Mouse (Mus musculus) kidney, postnatal 14 days (tissue): Measurements from ENCODE around the gene March9.

Experiments
- DNase-seq: peaks from one replicate; pipeline ENCODE4 v3.0.0; 2022; ENCODE audit warnings: mixed read lengths

The March9 gene

DNA sequence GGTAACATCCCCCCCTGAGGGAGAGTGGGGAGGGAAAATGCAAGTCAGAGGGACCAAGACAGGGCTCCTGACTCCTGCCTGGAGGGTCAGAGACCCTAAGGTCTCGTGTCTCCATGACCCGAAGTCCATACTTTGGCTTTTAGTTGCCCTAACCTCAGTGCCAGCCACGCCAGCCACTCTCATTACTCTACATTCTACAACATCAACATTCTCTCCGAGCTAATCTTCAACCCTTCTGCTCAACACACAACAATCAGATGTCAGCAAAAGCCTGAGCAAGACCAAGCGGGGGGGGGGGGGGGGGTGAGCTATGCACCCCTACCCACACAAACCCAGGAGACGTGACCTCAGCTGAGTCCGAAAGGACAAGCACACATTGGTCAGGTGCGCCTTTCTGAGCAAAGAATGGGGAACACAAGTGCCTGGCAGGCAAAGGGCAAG, 26.7 kb downstream of the March9 start:
- DNase-seq, result peak; percentile 74

- DNase-seq, result peak; percentile 94
Observed at GRCm38 (mm10) chr10:127030336-127031296, 29.4 kb downstream of the March9 start, which contains the start of gene Tsfm. TSS of gene Tsfm (minus strand) at chr10:127030840.

GRCm38 (mm10) chr10:127018422-127018821, 41.6 kb downstream of the March9 start:
- DNase-seq, result no peak

GRCm38 (mm10) chr10:127017071-127017470, 42.9 kb downstream of the March9 start:
- no peak for DNase-seq

DNA sequence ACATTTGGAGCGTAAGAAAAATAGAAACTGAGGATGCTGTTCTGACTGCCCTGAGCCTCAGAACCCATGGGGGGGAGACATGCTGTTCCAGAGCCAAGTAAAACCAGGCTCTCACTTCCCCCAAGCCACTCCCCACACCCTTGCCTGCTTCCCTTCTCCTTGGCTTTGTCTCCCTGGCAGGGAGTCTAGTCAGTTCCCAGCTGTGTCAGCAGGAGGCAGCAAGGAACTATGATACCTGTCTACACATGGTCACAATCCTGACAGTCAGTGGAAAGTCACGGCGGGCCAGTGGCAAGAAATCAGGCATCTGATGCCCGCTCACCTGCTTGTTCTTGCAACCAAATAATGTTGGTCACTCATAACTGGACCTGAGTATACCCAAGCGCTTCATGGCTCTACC, 43.5 kb downstream of the March9 start:
- peak; percentile 64 for DNase-seq
